Mouse (Mus musculus) CH12.LX (cell line): ENCODE results near the gene AU041133. TPM values are rescaled to one million over a fixed set of nuclear protein-coding genes. Genes with fewer than 3 reads are reported as not detected.
A peak's percentile ranks its signal among the peaks of the same experiment; 100 is the strongest.

Experiments used
- DNase-seq: peaks from one replicate; pipeline ENCODE4 v3.0.0-alpha.2; 2013; ENCODE audit errors: extremely low read depth
- H3K27ac ChIP-seq: 2 replicates; pipeline ENCODE4 v1.5.1; 2012; ENCODE audit warnings: low read depth, mild to moderate bottlenecking, control low read depth, moderate library complexity; ENCODE audit not compliant: insufficient read depth
- H3K27me3 ChIP-seq: replicated peaks from 2 replicates; pipeline ENCODE3; 2012; ENCODE audit warnings: inconsistent platforms
- H3K36me3 ChIP-seq, 2 experiments: replicated peaks in 1 of 2; 2 replicates each; pipeline versions ENCODE3 to v1.6.1; 2012; ENCODE audit warnings: inconsistent platforms in 1 of 2, low read length in 1 of 2, mild to moderate bottlenecking in 1 of 2, mixed read lengths in 1 of 2, moderate library complexity in 1 of 2; ENCODE audit not compliant: control insufficient read depth in 1 of 2, insufficient read depth in 1 of 2
- H3K4me1 ChIP-seq, 2 experiments: 2 replicates each; pipeline ENCODE4 v1.6.1; 2012; ENCODE audit warnings: inconsistent platforms in 1 of 2, moderate library complexity in 1 of 2; ENCODE audit not compliant: insufficient read depth in 2 of 2, control insufficient read depth in 1 of 2
- H3K4me2 ChIP-seq: 2 replicates; pipeline ENCODE4 v1.6.1; 2012; ENCODE audit warnings: low read depth, mild to moderate bottlenecking, control low read depth; ENCODE audit not compliant: poor library complexity, insufficient read depth, severe bottlenecking
- H3K4me3 ChIP-seq, 3 experiments: fragments of 150-350 bp in 1 of 3; sonication (generic) in 1 of 3; replicated peaks in 1 of 3; 2 replicates each; pipeline versions ENCODE3 to v1.5.1; 2011 to 2012; ENCODE audit warnings: low read depth in 2 of 3, low read length in 2 of 3, mild to moderate bottlenecking in 2 of 3, moderate library complexity in 2 of 3, control low read depth in 1 of 3, improper control_type of control experiment in 1 of 3, inconsistent platforms in 1 of 3, mixed read lengths in 1 of 3; ENCODE audit not compliant: poor library complexity in 1 of 3
- H3K79me2 ChIP-seq: replicated peaks from 2 replicates; pipeline ENCODE4 v1.6.1; 2012; ENCODE audit warnings: mild to moderate bottlenecking, moderate library complexity; ENCODE audit not compliant: control insufficient read depth, poor library complexity, insufficient read depth, severe bottlenecking; ENCODE audit errors: extremely low read depth
- H3K9ac ChIP-seq: 2 replicates; pipeline ENCODE4 v1.6.1; 2012; ENCODE audit warnings: low read depth, mild to moderate bottlenecking, control low read depth, moderate library complexity; ENCODE audit not compliant: insufficient read depth
- H3K9me3 ChIP-seq: replicated peaks from 2 replicates; pipeline ENCODE3; 2012; ENCODE audit warnings: low read length, inconsistent platforms, mixed read lengths
- BHLHE40 ChIP-seq: IDR thresholded peaks from 2 replicates; pipeline ENCODE4 v1.6.1; 2011; ENCODE audit warnings: mild to moderate bottlenecking, low read depth, low read length, improper control_type of control experiment
- CHD1 ChIP-seq: IDR thresholded peaks from 2 replicates; pipeline ENCODE4 v1.6.1; 2012; ENCODE audit warnings: low read depth, low read length, improper control_type of control experiment, inconsistent platforms
- CHD2 ChIP-seq: IDR thresholded peaks from 2 replicates; pipeline ENCODE4 v1.6.1; 2011; ENCODE audit warnings: low read length, improper control_type of control experiment
- CTCF ChIP-seq, 2 experiments: IDR thresholded peaks in 1 of 2; conservative IDR thresholded peaks in 1 of 2; 2 replicates each; pipeline ENCODE4 v1.5.1; 2011 to 2012; ENCODE audit warnings: low read depth in 2 of 2, low read length in 2 of 2, improper control_type of control experiment in 1 of 2, inconsistent platforms in 1 of 2, mild to moderate bottlenecking in 1 of 2, moderate library complexity in 1 of 2
- E2F4 ChIP-seq: IDR thresholded peaks from 2 replicates; pipeline ENCODE4 v1.6.1; 2011; ENCODE audit warnings: low read depth, low read length, improper control_type of control experiment; ENCODE audit not compliant: insufficient replicate concordance
- ELF1 ChIP-seq: IDR thresholded peaks from 2 replicates; pipeline ENCODE4 v1.6.1; 2014; ENCODE audit warnings: low read depth, mild to moderate bottlenecking, inconsistent platforms, low read length, improper control_type of control experiment
- EP300 ChIP-seq: IDR thresholded peaks from 2 replicates; pipeline ENCODE4 v1.6.1; 2011; ENCODE audit warnings: low read length, improper control_type of control experiment
- ETS1 ChIP-seq: conservative IDR thresholded peaks from 2 replicates; pipeline ENCODE4 v1.6.1; 2012; ENCODE audit warnings: low read depth, mild to moderate bottlenecking, inconsistent platforms, low read length, improper control_type of control experiment, moderate library complexity
- GABPA ChIP-seq: IDR thresholded peaks from 2 replicates; pipeline ENCODE4 v1.6.1; 2012; ENCODE audit warnings: low read depth, low read length, improper control_type of control experiment, inconsistent platforms; ENCODE audit not compliant: insufficient replicate concordance
- HCFC1 ChIP-seq: IDR thresholded peaks from 2 replicates; pipeline ENCODE4 v1.6.1; 2012; ENCODE audit warnings: low read depth, mild to moderate bottlenecking, inconsistent platforms, low read length, improper control_type of control experiment
- IRF4 ChIP-seq: IDR thresholded peaks from 2 replicates; pipeline ENCODE4 v1.6.1; 2014; ENCODE audit warnings: low read depth, mild to moderate bottlenecking, inconsistent platforms, low read length, improper control_type of control experiment
- JUN ChIP-seq: IDR thresholded peaks from 2 replicates; pipeline ENCODE4 v1.6.1; 2011; ENCODE audit warnings: low read depth, mild to moderate bottlenecking, low read length, improper control_type of control experiment, moderate library complexity; ENCODE audit not compliant: insufficient read depth
- JUND ChIP-seq: conservative IDR thresholded peaks from 2 replicates; pipeline ENCODE4 v1.6.1; 2011; ENCODE audit warnings: low read depth, low read length, improper control_type of control experiment
- KAT2A ChIP-seq: IDR thresholded peaks from 2 replicates; pipeline ENCODE4 v1.6.1; 2012; ENCODE audit warnings: low read length, improper control_type of control experiment, inconsistent platforms; ENCODE audit not compliant: insufficient replicate concordance
- MAFK ChIP-seq: IDR thresholded peaks from 2 replicates; pipeline ENCODE4 v1.6.1; 2011; ENCODE audit warnings: low read length, improper control_type of control experiment; ENCODE audit not compliant: insufficient replicate concordance
- MAX ChIP-seq: IDR thresholded peaks from 2 replicates; pipeline ENCODE4 v1.6.1; 2011; ENCODE audit warnings: low read length, improper control_type of control experiment
- MAZ ChIP-seq: IDR thresholded peaks from 2 replicates; pipeline ENCODE4 v1.6.1; 2012; ENCODE audit warnings: low read depth, mild to moderate bottlenecking, inconsistent platforms, low read length, improper control_type of control experiment, moderate library complexity
- MEF2A ChIP-seq: IDR thresholded peaks from 2 replicates; pipeline ENCODE4 v1.6.1; 2014; ENCODE audit warnings: low read depth, mild to moderate bottlenecking, inconsistent platforms, low read length, improper control_type of control experiment, borderline replicate concordance
- MXI1 ChIP-seq: IDR thresholded peaks from 2 replicates; pipeline ENCODE4 v1.6.1; 2011; ENCODE audit warnings: mild to moderate bottlenecking, low read depth, low read length, improper control_type of control experiment
- MYC ChIP-seq: IDR thresholded peaks from 2 replicates; pipeline ENCODE4 v1.6.1; 2011; ENCODE audit warnings: low read depth, mild to moderate bottlenecking, improper control_type of control experiment, low read length
- NELFE ChIP-seq: IDR thresholded peaks from 2 replicates; pipeline ENCODE4 v1.6.1; 2011; ENCODE audit warnings: low read depth, low read length, improper control_type of control experiment
- NRF1 ChIP-seq: IDR thresholded peaks from 2 replicates; pipeline ENCODE4 v1.6.1; 2014; ENCODE audit warnings: low read depth, mild to moderate bottlenecking, inconsistent platforms, low read length, improper control_type of control experiment, moderate library complexity
- PAX5 ChIP-seq: IDR thresholded peaks from 2 replicates; pipeline ENCODE4 v1.6.1; 2012; ENCODE audit warnings: low read length, inconsistent platforms, mixed read lengths
- POLR2A ChIP-seq: IDR thresholded peaks from 2 replicates; pipeline ENCODE4 v1.6.1; 2011; ENCODE audit warnings: low read depth, mild to moderate bottlenecking, improper control_type of control experiment, low read length
- POLR2AphosphoS2 ChIP-seq: IDR thresholded peaks from 2 replicates; pipeline ENCODE4 v1.6.1; 2011; ENCODE audit warnings: low read depth, low read length, improper control_type of control experiment
- RAD21 ChIP-seq: IDR thresholded peaks from 2 replicates; pipeline ENCODE4 v1.6.1; 2011; ENCODE audit warnings: low read depth, mild to moderate bottlenecking, low read length, improper control_type of control experiment, moderate library complexity
- RCOR1 ChIP-seq: conservative IDR thresholded peaks from 2 replicates; pipeline ENCODE4 v1.6.1; 2012; ENCODE audit warnings: low read depth, mild to moderate bottlenecking, inconsistent platforms, low read length, improper control_type of control experiment
- SIN3A ChIP-seq: IDR thresholded peaks from 2 replicates; pipeline ENCODE4 v1.6.1; 2012; ENCODE audit warnings: low read length, improper control_type of control experiment, inconsistent platforms
- SMC3 ChIP-seq: IDR thresholded peaks from 2 replicates; pipeline ENCODE4 v1.6.1; 2011; ENCODE audit warnings: low read depth, low read length, improper control_type of control experiment
- TBP ChIP-seq: conservative IDR thresholded peaks from 2 replicates; pipeline ENCODE4 v1.6.1; 2011; ENCODE audit warnings: low read depth, low read length, improper control_type of control experiment
- TCF12 ChIP-seq: IDR thresholded peaks from 2 replicates; pipeline ENCODE4 v1.6.1; 2014; ENCODE audit warnings: low read depth, mild to moderate bottlenecking, inconsistent platforms, low read length, improper control_type of control experiment
- UBTF ChIP-seq: IDR thresholded peaks from 2 replicates; pipeline ENCODE4 v1.6.1; 2012; ENCODE audit warnings: low read depth, mild to moderate bottlenecking, inconsistent platforms, low read length, improper control_type of control experiment, moderate library complexity
- USF1 ChIP-seq: IDR thresholded peaks from 2 replicates; pipeline ENCODE4 v1.6.1; 2014; ENCODE audit warnings: low read depth, mild to moderate bottlenecking, inconsistent platforms, low read length, improper control_type of control experiment
- USF2 ChIP-seq: conservative IDR thresholded peaks from 2 replicates; pipeline ENCODE4 v1.6.1; 2011; ENCODE audit warnings: low read depth, low read length, improper control_type of control experiment
- ZC3H11A ChIP-seq: IDR thresholded peaks from 2 replicates; pipeline ENCODE4 v1.6.1; 2012; ENCODE audit warnings: low read depth, mild to moderate bottlenecking, inconsistent platforms, low read length, improper control_type of control experiment
- ZKSCAN1 ChIP-seq: IDR thresholded peaks from 2 replicates; pipeline ENCODE4 v1.6.1; 2012; ENCODE audit warnings: low read depth, inconsistent platforms, low read length, improper control_type of control experiment, borderline replicate concordance
- ZMIZ1 ChIP-seq: IDR thresholded peaks from 2 replicates; pipeline ENCODE4 v1.6.1; 2012; ENCODE audit warnings: low read depth, mild to moderate bottlenecking, inconsistent platforms, low read length, improper control_type of control experiment
- ZNF384 ChIP-seq: IDR thresholded peaks from 2 replicates; pipeline ENCODE4 v1.6.1; 2012; ENCODE audit warnings: low read depth, low read length, improper control_type of control experiment, inconsistent platforms
- dilution Hi-C: fragments of 300-500 bp; cut with MboI; formaldehyde crosslinking; loops from 2 replicates; pipeline ENCODE4 v1.14.3; 2020; ENCODE audit warnings: low sequenced_read_pairs; ENCODE audit not compliant: extremely low pct_unique_long_range_greater_than_20kb, extremely low pct_ligation_motif_present
- in situ Hi-C: fragments of 300-500 bp; cut with MboI; formaldehyde crosslinking; loops from 3 replicates; pipeline ENCODE4 v1.14.3; 2019; ENCODE audit warnings: low sequenced_read_pairs, low pct_ligation_motif_present, low pct_unique_long_range_greater_than_20kb, mixed read lengths
- polyA plus RNA-seq: library from polyadenylated mRNA; unstranded; fragments of >175 nt; gene quantifications from 2 replicates; pipeline ENCODE4 v1.2.1, GENCODE M21; 2012; ENCODE audit warnings: low read depth; ENCODE audit not compliant: insufficient read length
- total RNA-seq, 2 experiments: library from RNA; depleted of rRNA; stranded (reverse); fragments of 300-350 nt in 1 of 2; fragments of >200 nt in 1 of 2; gene quantifications; 2 replicates each; pipeline ENCODE4 v1.2.3; 2012 to 2014

The AU041133 gene
- 2.6 and 2.8 TPM in 2 replicates for total RNA-seq (2012; rRNA removed)
- total RNA-seq (2014; rRNA removed), result 4.7 and 5.0 TPM in 2 replicates
- polyA plus RNA-seq, result 1.3 and 1.7 TPM in 2 replicates

- H3K9ac ChIP-seq, result peak within 1 kb of the TSS; percentile 51
- TF ChIP-seq RCOR1, result no peak
- TF ChIP-seq ZMIZ1, result peak; percentile 86
- peak; percentile 12; the same call in 1 of the 2 replicates for TF ChIP-seq TBP
- TF ChIP-seq ETS1, result no peak
- no peak for TF ChIP-seq CTCF (conservative IDR thresholded peaks at IDR 0.05 in 1 of 2, IDR thresholded peaks at IDR 0.05 in 1 of 2; ENCODE audit: low read depth in 2 of 2, low read length in 2 of 2)
- no peak for TF ChIP-seq BHLHE40
- no peak for TF ChIP-seq MAFK
- TF ChIP-seq ELF1, result peak; percentile 86
- no peak for TF ChIP-seq RAD21
- peak; percentile 69; the same call in 1 of the 2 replicates for TF ChIP-seq TCF12
- peak; percentile 57 for TF ChIP-seq SIN3A
- 0 out of 2 replicates have a peak, but pooled peaks have one; percentile 9 for TF ChIP-seq MAZ
- peak; percentile 97 for TF ChIP-seq POLR2A
- TF ChIP-seq KAT2A, result no peak
- peak; percentile 94 for TF ChIP-seq NELFE
- TF ChIP-seq USF1, result no peak
- TF ChIP-seq CHD1, result no peak
- no peak for TF ChIP-seq ZNF384
- TF ChIP-seq HCFC1, result peak; percentile 68
- TF ChIP-seq IRF4, result peak; percentile 30
- TF ChIP-seq PAX5, result no peak
- no peak; the same call in none of the 2 replicates for TF ChIP-seq MAX
- TF ChIP-seq USF2, result no peak
- no peak for TF ChIP-seq E2F4
- no peak for TF ChIP-seq ZKSCAN1
- TF ChIP-seq CHD2, result no peak
- TF ChIP-seq MEF2A, result peak; percentile 28; the same call in 1 of the 2 replicates
- TF ChIP-seq ZC3H11A, result no peak
- no peak for TF ChIP-seq SMC3
- peak; percentile 97 for TF ChIP-seq NRF1
- TF ChIP-seq JUND, result no peak
- peak; percentile 43; the same call in 1 of the 2 replicates for TF ChIP-seq MXI1
- no peak for TF ChIP-seq GABPA
- peak; percentile 19; the same call in 1 of the 2 replicates for TF ChIP-seq MYC
- peak; percentile 85; the same call in 1 of the 2 replicates for TF ChIP-seq POLR2AphosphoS2
- no peak for TF ChIP-seq UBTF
- no peak for TF ChIP-seq EP300
- no peak for TF ChIP-seq JUN
- H3K9me3 ChIP-seq, result peaks cover 17% of the 10 kb centered on the region
- peaks cover 11% of the 10 kb centered on the region; the same call in 1 of the 2 replicates for H3K79me2 ChIP-seq
- in situ Hi-C loops (no loop called here), dilution Hi-C loops (no loop called here)
- H3K27ac ChIP-seq, result peak within 1 kb of the TSS; percentile 61
- DNase-seq, result peak; percentile 95
- peaks cover 0 to 10% of the 10 kb centered on the region in 2 experiments for H3K36me3 ChIP-seq
- H3K4me3 ChIP-seq, result peak within 1 kb of the TSS; percentile 68 to 77 (median 74)
- H3K4me1 ChIP-seq, result peaks cover 8 to 15% of the 10 kb centered on the region in 2 experiments
- H3K4me2 ChIP-seq, result peak within 1 kb of the TSS; percentile 73
- peaks cover 13% of the 10 kb centered on the region for H3K27me3 ChIP-seq
Observed at GRCm38 (mm10) chr10:82127850-82128401, at the start of gene AU041133. Gene AU041133, plus strand, starts transcription at chr10:82128013.
